Mouse (Mus musculus): ENCODE results near the gene Acaa1a. TPM values are rescaled to one million over a fixed set of nuclear protein-coding genes. Genes with fewer than 3 reads are reported as not detected.

Gene Acaa1a
- polyA plus RNA-seq, 1 experiment = 20.7 TPM

DNA sequence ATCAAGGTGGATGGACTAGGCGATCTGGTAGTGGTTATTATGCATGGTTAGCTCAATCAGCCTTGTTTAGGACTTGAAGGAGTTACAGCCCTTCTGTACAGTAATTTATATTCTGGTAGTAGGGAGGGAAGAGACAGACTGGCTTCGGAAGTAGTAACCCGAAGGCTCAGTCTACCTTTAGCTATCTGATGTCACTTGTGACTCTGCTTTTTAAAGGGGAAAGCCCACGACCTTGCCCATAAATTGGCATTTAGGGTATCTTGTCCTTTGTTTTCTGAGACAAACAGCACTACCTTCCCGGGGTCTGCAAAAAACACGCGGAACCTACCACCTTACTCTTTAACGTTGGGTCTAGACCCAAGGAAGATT lies 720 bp downstream of the Acaa1a start:
- Histone ChIP-seq H3K27ac (ENCODE audit: insufficient read depth, low read length) (peak overlapping the region; percentile 84), H3K4me3 (ENCODE audit: low read depth, low read length) (peak overlapping the region; percentile 82), H3K4me1 (ENCODE audit: control insufficient read depth, insufficient read depth, low read length) (peaks cover 3% of the 10 kb centered on the region), H3K36me3 (ENCODE audit: control insufficient read depth, insufficient read depth, low read length, poor library complexity, severe bottlenecking) (no peaks in the 10 kb centered on the region), H3K27me3 (ENCODE audit: control insufficient read depth, insufficient read depth, low read length, poor library complexity, severe bottlenecking) (no peaks in the 10 kb centered on the region), H3K9me3 (replicated peaks; ENCODE audit: control insufficient read depth, insufficient read depth, low read length, poor library complexity, severe bottlenecking) (no peaks in the 10 kb centered on the region), H3K9ac (ENCODE audit: low read depth, poor library complexity, severe bottlenecking) (peak overlapping the region; percentile 56)
- no peak for TF ChIP-seq EP300 (IDR thresholded peaks at IDR 0.05; ENCODE audit: insufficient read depth, low read depth, low read length)
- no peak for TF ChIP-seq POLR2A (IDR thresholded peaks at IDR 0.05; ENCODE audit: insufficient read depth, low read length)
- TF ChIP-seq CTCF (IDR thresholded peaks at IDR 0.05; ENCODE audit: low read depth, low read length) = no peak

DNA sequence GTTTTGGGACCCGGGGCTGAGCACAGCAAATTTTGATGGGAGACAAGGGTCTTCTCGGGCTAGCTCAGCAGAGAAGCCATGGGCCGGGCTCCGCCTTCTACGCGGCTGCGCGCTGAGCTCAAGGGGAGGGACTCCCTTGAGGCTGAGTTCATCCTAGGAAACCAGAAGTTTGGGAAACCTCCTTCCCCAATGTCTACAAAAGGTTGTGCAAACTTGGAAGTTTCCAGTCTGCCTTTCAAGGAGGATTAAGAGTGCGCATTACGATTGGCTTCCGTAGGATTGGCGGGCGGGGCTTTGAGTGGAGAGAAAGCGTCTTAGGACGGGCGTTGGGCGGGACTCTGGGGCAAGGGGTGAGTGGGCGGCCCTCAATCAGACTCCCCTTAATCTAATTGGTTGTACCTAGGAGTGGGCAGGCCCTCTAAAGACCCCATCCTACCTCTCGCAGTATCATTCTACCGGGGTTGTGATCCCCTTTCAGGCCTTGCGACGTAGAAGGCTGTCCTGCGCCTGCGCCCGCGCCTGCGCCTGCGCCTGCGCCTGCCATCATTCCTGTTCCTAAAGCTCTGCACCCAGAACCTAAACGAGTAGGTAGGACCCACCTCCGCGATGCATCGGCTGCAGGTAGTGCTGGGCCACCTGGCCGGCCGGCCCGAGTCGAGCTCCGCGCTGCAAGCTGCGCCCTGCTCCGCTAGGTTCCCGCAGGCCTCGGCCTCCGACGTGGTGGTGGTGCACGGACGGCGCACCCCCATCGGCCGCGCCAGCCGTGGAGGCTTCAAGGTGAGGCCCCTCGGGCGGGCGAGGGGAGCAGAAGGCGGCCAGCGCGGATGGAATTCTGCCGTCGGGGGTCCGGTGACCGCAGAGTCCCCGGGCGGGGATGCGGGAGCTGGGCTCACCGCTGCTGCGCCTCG lies 1.7 kb downstream of the Acaa1a start, which contains the start of gene Myd88:
Gene Myd88 (minus strand): TSS at position 503 of the 908 bp plus-strand sequence.
- Histone ChIP-seq H3K27ac (ENCODE audit: insufficient read depth, low read length) (peak within 1 kb of the TSS; percentile 84), H3K27me3 (ENCODE audit: control insufficient read depth, insufficient read depth, low read length, poor library complexity, severe bottlenecking) (no peaks in the 10 kb centered on the region), H3K9me3 (replicated peaks; ENCODE audit: control insufficient read depth, insufficient read depth, low read length, poor library complexity, severe bottlenecking) (no peaks in the 10 kb centered on the region), H3K9ac (ENCODE audit: low read depth, poor library complexity, severe bottlenecking) (peak within 1 kb of the TSS; percentile 93), H3K4me1 (ENCODE audit: control insufficient read depth, insufficient read depth, low read length) (peaks cover 3% of the 10 kb centered on the region), H3K4me3 (ENCODE audit: low read depth, low read length) (peak within 1 kb of the TSS; percentile 95), H3K36me3 (ENCODE audit: control insufficient read depth, insufficient read depth, low read length, poor library complexity, severe bottlenecking) (peaks cover under 1% of the 10 kb centered on the region; the same call in 1 of the 2 replicates)
- TF ChIP-seq POLR2A (IDR thresholded peaks at IDR 0.05; ENCODE audit: insufficient read depth, low read length) (peak; percentile 29), EP300 (IDR thresholded peaks at IDR 0.05; ENCODE audit: insufficient read depth, low read depth, low read length) (no peak)

DNA sequence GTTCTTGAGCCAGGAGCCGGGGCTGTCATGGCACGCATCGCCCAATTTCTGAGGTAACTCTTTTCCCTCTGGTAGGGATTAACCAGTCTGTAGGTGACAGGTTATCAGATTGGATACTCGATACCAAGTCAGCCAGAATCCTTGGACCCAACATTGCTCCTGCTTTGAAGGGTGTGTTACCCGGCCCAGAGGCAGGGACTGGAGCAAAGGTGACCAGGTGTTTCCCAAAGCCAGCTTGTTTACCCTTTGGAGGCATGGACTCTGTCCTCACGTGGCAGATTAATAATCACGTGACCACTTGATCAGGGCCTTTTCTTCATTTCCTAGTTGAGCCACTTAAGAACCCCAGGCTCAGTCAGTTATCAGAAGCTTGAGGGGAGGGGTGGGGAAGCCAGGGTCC lies 3.3 kb downstream of the Acaa1a start:
- H3K36me3 ChIP-seq (ENCODE audit: control insufficient read depth, insufficient read depth, low read length, poor library complexity, severe bottlenecking) = peaks cover 4% of the 10 kb centered on the region
- TF ChIP-seq EP300 (IDR thresholded peaks at IDR 0.05; ENCODE audit: insufficient read depth, low read depth, low read length) (no peak), POLR2A (IDR thresholded peaks at IDR 0.05; ENCODE audit: insufficient read depth, low read length) (no peak), CTCF (IDR thresholded peaks at IDR 0.05; ENCODE audit: low read depth, low read length) (no peak)
- peaks cover 3% of the 10 kb centered on the region for H3K4me1 ChIP-seq (ENCODE audit: control insufficient read depth, insufficient read depth, low read length)
- no peaks in the 10 kb centered on the region for H3K9me3 ChIP-seq (replicated peaks; ENCODE audit: control insufficient read depth, insufficient read depth, low read length, poor library complexity, severe bottlenecking)
- no peaks in the 10 kb centered on the region for H3K27me3 ChIP-seq (ENCODE audit: control insufficient read depth, insufficient read depth, low read length, poor library complexity, severe bottlenecking)
- H3K27ac ChIP-seq (ENCODE audit: insufficient read depth, low read length) = no peak overlapping the region
- H3K4me3 ChIP-seq (ENCODE audit: low read depth, low read length) = no peak overlapping the region
- H3K9ac ChIP-seq (ENCODE audit: low read depth, poor library complexity, severe bottlenecking) = no peak overlapping the region

DNA sequence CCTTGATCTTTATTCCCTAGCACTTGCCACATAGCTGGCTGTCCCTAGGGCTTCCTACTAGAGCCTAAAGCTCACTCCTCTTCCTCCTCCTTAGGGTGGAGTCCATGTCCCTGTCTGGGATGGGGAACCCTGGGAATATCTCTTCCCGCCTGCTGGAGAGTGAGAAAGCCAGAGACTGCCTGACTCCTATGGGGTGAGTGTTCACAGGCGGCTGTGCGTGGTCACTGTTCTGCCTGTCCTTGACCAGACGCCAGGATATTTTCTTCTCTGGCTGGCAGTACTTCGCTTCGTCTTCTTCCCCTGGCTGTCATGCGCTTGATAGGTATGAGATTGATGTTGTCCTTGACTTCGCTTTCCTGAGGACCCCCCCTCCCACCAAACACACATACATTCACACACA lies 6.9 kb downstream of the Acaa1a start:
- no peak overlapping the region for H3K9ac ChIP-seq (ENCODE audit: low read depth, poor library complexity, severe bottlenecking)
- TF ChIP-seq EP300 (IDR thresholded peaks at IDR 0.05; ENCODE audit: insufficient read depth, low read depth, low read length) = no peak
- no peak for TF ChIP-seq CTCF (IDR thresholded peaks at IDR 0.05; ENCODE audit: low read depth, low read length)
- no peak for TF ChIP-seq POLR2A (IDR thresholded peaks at IDR 0.05; ENCODE audit: insufficient read depth, low read length)
- H3K4me3 ChIP-seq (ENCODE audit: low read depth, low read length) = no peak overlapping the region
- no peaks in the 10 kb centered on the region for H3K27me3 ChIP-seq (ENCODE audit: control insufficient read depth, insufficient read depth, low read length, poor library complexity, severe bottlenecking)
- no peak overlapping the region for H3K27ac ChIP-seq (ENCODE audit: insufficient read depth, low read length)
- no peaks in the 10 kb centered on the region for H3K9me3 ChIP-seq (replicated peaks; ENCODE audit: control insufficient read depth, insufficient read depth, low read length, poor library complexity, severe bottlenecking)
- H3K4me1 ChIP-seq (ENCODE audit: control insufficient read depth, insufficient read depth, low read length) = peaks cover 3% of the 10 kb centered on the region
- H3K36me3 ChIP-seq (ENCODE audit: control insufficient read depth, insufficient read depth, low read length, poor library complexity, severe bottlenecking) = peaks cover 4% of the 10 kb centered on the region

DNA sequence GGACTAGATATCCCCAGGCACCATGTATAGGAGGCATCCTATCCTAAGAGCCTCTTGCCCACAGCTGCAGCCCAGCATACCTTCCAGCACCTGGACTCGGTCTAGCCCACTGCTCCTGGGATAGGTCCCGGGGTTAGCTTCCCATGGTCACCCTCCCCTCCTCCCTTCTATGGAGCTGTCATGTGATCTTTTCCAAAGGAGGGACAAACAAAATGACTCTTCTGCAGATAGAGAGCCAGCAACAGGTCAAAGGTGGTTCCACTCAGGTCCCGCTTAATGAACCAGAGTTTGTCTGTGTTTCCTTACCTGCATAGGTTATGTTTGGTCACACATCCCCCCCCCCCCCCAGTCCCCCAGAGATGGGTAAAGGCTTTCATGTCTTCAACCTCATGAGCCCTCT lies 11.1 kb downstream of the Acaa1a start:
- no peaks in the 10 kb centered on the region for H3K4me1 ChIP-seq (ENCODE audit: control insufficient read depth, insufficient read depth, low read length)
- TF ChIP-seq POLR2A (IDR thresholded peaks at IDR 0.05; ENCODE audit: insufficient read depth, low read length) (no peak), EP300 (IDR thresholded peaks at IDR 0.05; ENCODE audit: insufficient read depth, low read depth, low read length) (no peak)
- H3K4me3 ChIP-seq (ENCODE audit: low read depth, low read length) = no peak overlapping the region
- no peak overlapping the region for H3K9ac ChIP-seq (ENCODE audit: low read depth, poor library complexity, severe bottlenecking)
- H3K27ac ChIP-seq (ENCODE audit: insufficient read depth, low read length) = no peak overlapping the region
- H3K27me3 ChIP-seq (ENCODE audit: control insufficient read depth, insufficient read depth, low read length, poor library complexity, severe bottlenecking) = no peaks in the 10 kb centered on the region
- no peaks in the 10 kb centered on the region for H3K9me3 ChIP-seq (replicated peaks; ENCODE audit: control insufficient read depth, insufficient read depth, low read length, poor library complexity, severe bottlenecking)
- peaks cover 4% of the 10 kb centered on the region for H3K36me3 ChIP-seq (ENCODE audit: control insufficient read depth, insufficient read depth, low read length, poor library complexity, severe bottlenecking)
